Mouse (Mus musculus): ENCODE results near the gene Hcn1. TPM values are rescaled to one million over a fixed set of nuclear protein-coding genes. Genes with fewer than 3 reads are reported as not detected.

Gene Hcn1
- polyA plus RNA-seq, 1 experiment from 2014 or later, result not detected

- Histone ChIP-seq H3K4me2 (replicated peaks; ENCODE audit: low read depth, low read length) (no peak overlapping the region), H3K36me3 (ENCODE audit: control insufficient read depth, insufficient read depth, low read length) (no peaks in the 10 kb centered on the region), H3K4me1 (ENCODE audit: control insufficient read depth, insufficient read depth, low read length) (no peaks in the 10 kb centered on the region), H3K9ac (ENCODE audit: low read depth, low read length) (no peak overlapping the region), H3K27me3 (ENCODE audit: control insufficient read depth, insufficient read depth, low read length) (no peaks in the 10 kb centered on the region), H3K9me3 (ENCODE audit: control insufficient read depth, low read length) (no peaks in the 10 kb centered on the region), H3K27ac (ENCODE audit: low read depth, low read length) (no peak overlapping the region), H3K4me3 (ENCODE audit: low read length) (no peak overlapping the region)
- no peak for ATAC-seq (ENCODE audit: low FRiP score, low TSS enrichment)
- WGBS, result 97% methylated on average over 1 of the region's 1 CpGs
Observed at GRCm38 (mm10) chr13:117671851-117672250, 69.7 kb downstream of the Hcn1 start.

GRCm38 (mm10) chr13:117676418-117676817 is 74.3 kb downstream of the Hcn1 start:
- Histone ChIP-seq H3K9ac (ENCODE audit: low read depth, low read length) (no peak overlapping the region), H3K27me3 (ENCODE audit: control insufficient read depth, insufficient read depth, low read length) (no peaks in the 10 kb centered on the region), H3K4me1 (ENCODE audit: control insufficient read depth, insufficient read depth, low read length) (no peaks in the 10 kb centered on the region), H3K9me3 (ENCODE audit: control insufficient read depth, low read length) (no peaks in the 10 kb centered on the region), H3K4me2 (replicated peaks; ENCODE audit: low read depth, low read length) (no peak overlapping the region), H3K36me3 (ENCODE audit: control insufficient read depth, insufficient read depth, low read length) (no peaks in the 10 kb centered on the region), H3K4me3 (ENCODE audit: low read length) (no peak overlapping the region), H3K27ac (ENCODE audit: low read depth, low read length) (no peak overlapping the region)
- ATAC-seq (ENCODE audit: low FRiP score, low TSS enrichment), result no peak
- WGBS, result 75% methylated on average over 5 of the region's 5 CpGs

DNA sequence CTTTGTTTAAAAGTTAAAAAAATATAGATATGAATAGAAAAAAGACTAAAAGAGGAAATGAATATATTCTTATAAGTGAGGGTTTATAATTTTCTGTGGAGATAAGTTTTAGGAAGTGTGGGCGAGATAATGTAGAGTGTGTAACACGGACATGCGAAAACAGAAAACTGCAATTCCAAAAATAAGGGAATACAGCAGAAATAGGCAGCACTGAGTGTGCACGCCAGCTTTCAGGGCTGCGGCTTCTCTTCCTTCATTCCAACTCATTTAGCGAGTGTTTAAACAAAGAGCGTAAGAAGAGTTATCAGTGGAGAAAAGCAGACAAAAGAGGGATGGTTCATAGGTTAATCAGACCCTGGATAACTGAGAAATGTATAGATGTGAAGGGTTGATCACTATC is 85.5 kb downstream of the Hcn1 start:
- H3K9me3 ChIP-seq (ENCODE audit: control insufficient read depth, low read length), result no peaks in the 10 kb centered on the region
- WGBS, result 96% methylated on average over 7 of the region's 7 CpGs
- no peak for ATAC-seq (ENCODE audit: low FRiP score, low TSS enrichment)

GRCm38 (mm10) chr13:117694729-117695332 is 92.7 kb downstream of the Hcn1 start:
- H3K4me2 ChIP-seq (replicated peaks; ENCODE audit: low read depth, low read length), result no peak overlapping the region
- no peaks in the 10 kb centered on the region for H3K36me3 ChIP-seq (ENCODE audit: control insufficient read depth, insufficient read depth, low read length)
- no peak overlapping the region for H3K27ac ChIP-seq (ENCODE audit: low read depth, low read length)
- 80% methylated on average over 1 of the region's 1 CpGs for WGBS
- no peaks in the 10 kb centered on the region for H3K27me3 ChIP-seq (ENCODE audit: control insufficient read depth, insufficient read depth, low read length)
- H3K9me3 ChIP-seq (ENCODE audit: control insufficient read depth, low read length), result no peaks in the 10 kb centered on the region
- H3K4me1 ChIP-seq (ENCODE audit: control insufficient read depth, insufficient read depth, low read length), result no peaks in the 10 kb centered on the region
- H3K4me3 ChIP-seq (ENCODE audit: low read length), result no peak overlapping the region
- ATAC-seq (ENCODE audit: low FRiP score, low TSS enrichment), result no peak
- H3K9ac ChIP-seq (ENCODE audit: low read depth, low read length), result no peak overlapping the region

More for the DNA sequence above, 85.5 kb downstream of the Hcn1 start:
- no peaks in the 10 kb centered on the region for H3K36me3 ChIP-seq (ENCODE audit: control insufficient read depth, insufficient read depth, low read length)
- no peak overlapping the region for H3K27ac ChIP-seq (ENCODE audit: low read depth, low read length)
- H3K4me3 ChIP-seq (ENCODE audit: low read length), result no peak overlapping the region
- no peak overlapping the region for H3K9ac ChIP-seq (ENCODE audit: low read depth, low read length)
- H3K27me3 ChIP-seq (ENCODE audit: control insufficient read depth, insufficient read depth, low read length), result no peaks in the 10 kb centered on the region
- H3K4me2 ChIP-seq (replicated peaks; ENCODE audit: low read depth, low read length), result no peak overlapping the region
- H3K4me1 ChIP-seq (ENCODE audit: control insufficient read depth, insufficient read depth, low read length), result no peaks in the 10 kb centered on the region

DNA sequence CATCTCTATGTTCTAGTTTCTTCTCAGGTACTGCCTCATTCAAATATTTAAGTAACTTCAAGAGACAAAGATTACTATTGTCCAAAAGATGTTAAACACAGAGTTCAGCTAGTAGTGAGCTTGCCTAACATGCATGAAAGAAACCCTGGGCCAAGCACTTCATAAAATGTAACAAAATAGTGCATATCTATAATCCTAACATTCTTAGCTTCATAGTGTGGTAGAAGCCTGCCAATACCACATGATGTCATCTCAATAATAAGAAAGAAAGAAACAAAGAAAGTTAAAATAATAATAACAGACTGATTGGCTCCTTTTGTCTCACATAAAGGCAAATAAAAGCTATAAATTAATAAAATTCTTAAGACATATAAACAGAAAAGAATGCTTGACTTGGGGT is 103.5 kb downstream of the Hcn1 start:
- no peak overlapping the region for H3K4me2 ChIP-seq (replicated peaks; ENCODE audit: low read depth, low read length)
- H3K9me3 ChIP-seq (ENCODE audit: control insufficient read depth, low read length), result no peaks in the 10 kb centered on the region
- ATAC-seq (ENCODE audit: low FRiP score, low TSS enrichment), result no peak
- no peaks in the 10 kb centered on the region for H3K36me3 ChIP-seq (ENCODE audit: control insufficient read depth, insufficient read depth, low read length)
- H3K27me3 ChIP-seq (ENCODE audit: control insufficient read depth, insufficient read depth, low read length), result no peaks in the 10 kb centered on the region
- H3K4me1 ChIP-seq (ENCODE audit: control insufficient read depth, insufficient read depth, low read length), result no peaks in the 10 kb centered on the region
- H3K9ac ChIP-seq (ENCODE audit: low read depth, low read length), result no peak overlapping the region
- no peak overlapping the region for H3K4me3 ChIP-seq (ENCODE audit: low read length)
- no peak overlapping the region for H3K27ac ChIP-seq (ENCODE audit: low read depth, low read length)

- Histone ChIP-seq H3K36me3 (ENCODE audit: control insufficient read depth, insufficient read depth, low read length) (no peaks in the 10 kb centered on the region), H3K4me1 (ENCODE audit: control insufficient read depth, insufficient read depth, low read length) (no peaks in the 10 kb centered on the region), H3K27me3 (ENCODE audit: control insufficient read depth, insufficient read depth, low read length) (no peaks in the 10 kb centered on the region), H3K9ac (ENCODE audit: low read depth, low read length) (no peak overlapping the region), H3K9me3 (ENCODE audit: control insufficient read depth, low read length) (no peaks in the 10 kb centered on the region), H3K4me3 (ENCODE audit: low read length) (no peak overlapping the region), H3K27ac (ENCODE audit: low read depth, low read length) (no peak overlapping the region), H3K4me2 (replicated peaks; ENCODE audit: low read depth, low read length) (no peak overlapping the region)
- WGBS, result 75% methylated on average over 3 of the region's 3 CpGs
- no peak for ATAC-seq (ENCODE audit: low FRiP score, low TSS enrichment)
Observed at GRCm38 (mm10) chr13:117705997-117706396, 103.9 kb downstream of the Hcn1 start.

- Histone ChIP-seq H3K4me1 (ENCODE audit: control insufficient read depth, insufficient read depth, low read length) (no peaks in the 10 kb centered on the region), H3K36me3 (ENCODE audit: control insufficient read depth, insufficient read depth, low read length) (no peaks in the 10 kb centered on the region), H3K4me2 (replicated peaks; ENCODE audit: low read depth, low read length) (no peak overlapping the region), H3K27ac (ENCODE audit: low read depth, low read length) (no peak overlapping the region), H3K4me3 (ENCODE audit: low read length) (no peak overlapping the region), H3K27me3 (ENCODE audit: control insufficient read depth, insufficient read depth, low read length) (no peaks in the 10 kb centered on the region), H3K9me3 (ENCODE audit: control insufficient read depth, low read length) (no peaks in the 10 kb centered on the region), H3K9ac (ENCODE audit: low read depth, low read length) (no peak overlapping the region)
- no peak for ATAC-seq (ENCODE audit: low FRiP score, low TSS enrichment)
- 78% methylated on average over 2 of the region's 2 CpGs for WGBS
Observed at GRCm38 (mm10) chr13:117706496-117706895, 104.4 kb downstream of the Hcn1 start.

GRCm38 (mm10) chr13:117706986-117707738 is 105.0 kb downstream of the Hcn1 start:
- Histone ChIP-seq H3K36me3 (ENCODE audit: control insufficient read depth, insufficient read depth, low read length) (no peaks in the 10 kb centered on the region), H3K9me3 (ENCODE audit: control insufficient read depth, low read length) (no peaks in the 10 kb centered on the region), H3K27ac (ENCODE audit: low read depth, low read length) (no peak overlapping the region), H3K4me3 (ENCODE audit: low read length) (no peak overlapping the region), H3K4me2 (replicated peaks; ENCODE audit: low read depth, low read length) (no peak overlapping the region), H3K4me1 (ENCODE audit: control insufficient read depth, insufficient read depth, low read length) (no peaks in the 10 kb centered on the region), H3K27me3 (ENCODE audit: control insufficient read depth, insufficient read depth, low read length) (no peaks in the 10 kb centered on the region), H3K9ac (ENCODE audit: low read depth, low read length) (no peak overlapping the region)
- ATAC-seq (ENCODE audit: low FRiP score, low TSS enrichment), result no peak
- 68% methylated on average over 11 of the region's 11 CpGs for WGBS

- no peak overlapping the region for H3K27ac ChIP-seq (ENCODE audit: low read depth, low read length)
- H3K9me3 ChIP-seq (ENCODE audit: control insufficient read depth, low read length), result no peaks in the 10 kb centered on the region
- H3K4me3 ChIP-seq (ENCODE audit: low read length), result no peak overlapping the region
- no peaks in the 10 kb centered on the region for H3K4me1 ChIP-seq (ENCODE audit: control insufficient read depth, insufficient read depth, low read length)
- no peaks in the 10 kb centered on the region for H3K27me3 ChIP-seq (ENCODE audit: control insufficient read depth, insufficient read depth, low read length)
- no peak overlapping the region for H3K9ac ChIP-seq (ENCODE audit: low read depth, low read length)
- no peak overlapping the region for H3K4me2 ChIP-seq (replicated peaks; ENCODE audit: low read depth, low read length)
- H3K36me3 ChIP-seq (ENCODE audit: control insufficient read depth, insufficient read depth, low read length), result no peaks in the 10 kb centered on the region
- ATAC-seq (ENCODE audit: low FRiP score, low TSS enrichment), result no peak
Observed at GRCm38 (mm10) chr13:117710811-117711210, 108.7 kb downstream of the Hcn1 start.
